Mouse (Mus musculus) lung, postnatal 10 days (tissue): ENCODE measurements at regions not wholly inside any gene's neighbourhood (a gene's known extent, or its start where the extent isn't known, plus 50 kb on each side); places are given as distances from the start of the nearest gene placed in this dataset.
"Not testable (repeated sequence)": the region's sequence is repeated elsewhere in the genome, so short reads cannot be mapped to it uniquely, and the experiment has no call there.

Experiments used
- DNase-seq: peaks from one replicate; pipeline ENCODE4 v3.0.0; 2021

GRCm38 (mm10) chr12:20415397-20415796 lies 461.1 kb downstream of the Gm21863 start:
- not testable (repeated sequence) for DNase-seq

GRCm38 (mm10) chr12:20426359-20426758 lies 472.1 kb downstream of the Gm21863 start:
- not testable (repeated sequence) for DNase-seq

GRCm38 (mm10) chr12:20464585-20464984 lies 510.3 kb downstream of the Gm21863 start:
- peak; percentile 1 for DNase-seq
